Mouse (Mus musculus) cortical plate, adult 2 months (tissue): ENCODE measurements around the gene Aktip.

ENCODE experiments used
- CTCF ChIP-seq: fragments of 200-500 bp; IDR thresholded peaks from 2 replicates; pipeline ENCODE4 v1.5.1; 2011; ENCODE audit warnings: mild to moderate bottlenecking, control low read depth, low read length; ENCODE audit not compliant: insufficient read depth; ENCODE audit errors: extremely low read depth
- POLR2A ChIP-seq: fragments of 200-500 bp; IDR thresholded peaks from 2 replicates; pipeline ENCODE4 v1.6.1; 2011; ENCODE audit warnings: mild to moderate bottlenecking, low read length, control low read depth; ENCODE audit not compliant: insufficient read depth; ENCODE audit errors: extremely low read depth

DNA sequence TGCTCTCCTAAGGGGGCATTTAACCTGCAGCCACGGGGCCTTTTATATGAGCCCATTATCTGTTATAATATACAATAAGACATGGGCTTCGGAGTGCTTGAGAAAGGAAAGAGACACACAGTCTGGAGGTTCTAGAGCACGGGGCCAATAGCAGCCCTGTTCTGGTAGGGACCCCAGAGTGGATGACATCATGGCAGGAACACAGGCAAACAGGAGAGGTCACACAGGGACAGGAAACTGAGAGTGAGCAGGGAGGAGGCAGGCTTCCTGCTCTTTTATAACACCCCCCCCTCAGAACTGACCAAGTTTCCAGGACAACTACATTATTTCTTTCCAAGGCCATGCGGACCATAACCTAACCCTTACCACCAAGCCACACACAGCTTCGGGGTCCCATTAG is 2.5 kb downstream of the Aktip start:
- TF ChIP-seq CTCF (no peak), POLR2A (no peak)
